Mouse (Mus musculus): Measurements from ENCODE around the gene Gcn1l1. TPM values are rescaled to one million over a fixed set of nuclear protein-coding genes. Genes with fewer than 3 reads are reported as not detected.
A peak's percentile ranks its signal among the peaks of the same experiment; 100 is the strongest.

Gene Gcn1l1
- total RNA-seq, 2 experiments from 2014 or later = 74.5 to 76.7 TPM

DNA sequence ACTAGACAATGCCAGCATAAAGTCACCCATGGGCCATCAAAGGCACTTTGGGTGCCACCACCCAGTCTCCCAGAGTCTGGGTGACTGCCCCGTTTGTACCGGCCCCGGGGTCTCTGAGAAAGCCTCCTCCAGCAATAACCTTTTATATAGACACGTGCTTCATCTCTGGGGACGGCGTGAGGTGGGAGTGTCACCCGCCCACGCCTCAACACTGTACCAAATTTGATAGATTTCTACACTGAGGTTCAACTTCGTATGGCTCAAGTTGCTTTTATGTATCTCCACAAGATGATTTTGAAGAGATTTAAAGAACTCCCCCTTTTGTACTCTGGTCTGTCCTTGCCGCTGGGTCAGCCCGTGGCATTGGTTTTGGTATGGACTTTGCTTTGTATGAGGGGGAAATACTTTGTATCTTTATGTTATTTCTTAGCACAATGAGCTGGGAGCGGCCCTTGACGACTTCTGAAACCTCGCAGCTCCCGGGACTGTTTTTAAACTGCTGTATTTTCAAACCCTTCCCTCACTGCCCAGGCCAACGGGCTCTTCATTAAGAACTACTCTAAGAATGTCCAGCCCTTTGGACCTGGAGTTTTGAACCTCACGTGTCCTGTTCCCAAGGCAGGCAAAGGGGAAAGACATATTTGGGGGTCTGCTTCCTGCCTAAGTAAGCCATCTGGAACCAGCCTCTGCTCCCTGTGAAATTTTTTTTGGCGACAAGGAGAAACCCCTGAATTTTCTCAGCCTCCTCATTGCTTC is 10.3 kb upstream of the Gcn1l1 start:
- Histone ChIP-seq H3K4me3 (no peak overlapping the region), H3K27ac (no peak overlapping the region)
- no peak for TF ChIP-seq CTCF (conservative IDR thresholded peaks at IDR 0.05)
- no peak for DNase-seq (ENCODE audit: low spot score in 2 of 2)

DNA sequence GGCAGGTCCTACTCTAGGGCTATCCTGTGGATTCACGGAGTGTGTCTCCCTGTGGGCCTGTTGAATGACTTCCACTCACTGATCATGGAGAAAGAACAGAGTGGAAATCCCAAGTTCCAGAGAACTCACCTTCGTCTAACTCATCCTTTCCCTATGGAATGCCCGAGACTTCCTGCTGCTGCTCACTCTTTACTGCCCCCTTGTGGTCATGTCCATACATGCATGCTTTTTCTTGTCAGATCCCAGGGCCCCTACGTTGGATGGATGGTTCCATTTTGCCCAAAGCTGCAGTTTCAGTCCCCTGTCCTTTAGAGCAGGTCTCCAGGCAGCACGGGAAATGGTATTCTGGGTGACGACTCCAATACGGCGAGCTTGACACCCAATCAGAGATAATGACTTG is 8.8 kb upstream of the Gcn1l1 start:
- peak; percentile 96 for TF ChIP-seq CTCF (conservative IDR thresholded peaks at IDR 0.05)
- no peak overlapping the region for H3K4me3 ChIP-seq
- peak; percentile 77 to 86 for DNase-seq (ENCODE audit: low spot score in 2 of 2)
- H3K27ac ChIP-seq = no peak overlapping the region

DNA sequence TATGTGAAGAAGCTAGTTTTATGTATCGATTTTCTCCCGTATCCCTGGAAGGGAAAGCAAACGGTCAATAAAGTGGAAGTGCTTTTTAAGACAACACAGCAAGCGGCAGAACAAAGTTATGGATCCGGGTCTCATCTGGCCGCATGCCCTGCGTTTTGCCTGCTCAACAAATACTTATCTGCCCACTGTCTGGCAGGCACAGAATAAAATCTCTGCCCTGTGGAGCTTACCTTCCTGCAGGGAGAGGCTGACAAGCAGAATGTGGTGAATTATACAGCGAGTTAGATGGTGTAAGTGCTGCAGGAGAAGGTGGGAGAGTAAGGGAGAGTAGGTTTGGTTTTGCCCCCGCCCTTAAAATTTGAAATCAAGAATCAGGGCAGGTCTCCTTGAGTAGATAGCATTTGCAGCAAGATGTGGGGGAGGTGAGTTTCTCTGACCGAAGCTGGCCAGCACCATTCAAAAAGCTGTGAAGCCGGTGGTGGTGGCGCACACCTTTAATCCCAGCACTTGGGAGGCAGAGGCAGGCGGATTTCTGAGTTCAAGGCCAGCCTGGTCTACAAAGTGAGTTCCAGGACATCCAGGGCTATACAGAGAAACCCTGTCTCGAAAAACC is 6.8 kb upstream of the Gcn1l1 start:
- Histone ChIP-seq H3K27ac (no peak overlapping the region), H3K4me3 (no peak overlapping the region)
- DNase-seq (ENCODE audit: low spot score in 2 of 2) = no peak
- TF ChIP-seq CTCF (conservative IDR thresholded peaks at IDR 0.05) = no peak

DNA sequence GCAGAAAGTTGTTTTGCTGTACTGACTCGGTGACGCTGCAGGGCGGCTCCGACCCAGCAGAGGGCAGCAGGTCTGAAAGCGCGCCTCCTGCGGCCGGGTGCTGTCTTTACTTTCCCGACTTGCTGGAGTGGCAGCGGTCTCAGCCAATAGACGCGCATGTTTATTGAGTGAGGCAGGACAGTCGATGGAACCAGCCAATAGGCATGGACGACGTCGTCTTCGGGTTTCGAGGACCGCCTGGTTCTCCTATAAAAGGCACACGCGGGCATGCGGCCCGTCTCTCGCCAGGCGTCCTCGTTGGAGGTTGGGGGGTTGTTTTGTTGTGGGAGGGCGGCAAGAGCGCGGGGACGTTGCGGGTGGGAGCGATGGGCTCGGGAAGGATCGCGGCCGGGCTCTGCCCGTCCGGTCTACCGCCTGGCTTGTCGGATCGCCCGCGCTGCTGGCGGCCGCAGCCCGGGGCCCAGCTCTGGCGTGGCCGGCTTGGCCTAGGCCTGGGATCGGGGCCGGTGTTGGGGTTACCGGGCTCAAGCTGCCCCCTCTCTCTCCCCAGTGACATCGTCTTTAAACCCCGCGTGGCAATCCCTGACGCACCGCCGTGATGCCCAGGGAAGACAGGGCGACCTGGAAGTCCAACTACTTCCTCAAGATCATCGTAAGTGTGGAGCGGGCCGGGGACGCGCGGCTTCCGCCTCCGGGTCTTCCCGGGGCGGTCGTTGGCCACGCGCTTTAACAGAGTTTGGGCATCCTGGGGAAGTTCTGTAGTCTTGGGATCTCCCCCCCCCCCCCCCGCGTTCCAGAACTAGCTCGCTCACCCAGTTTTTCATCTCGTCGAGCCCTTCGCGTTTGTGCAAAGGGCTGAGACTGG is 5.6 kb upstream of the Gcn1l1 start, which contains the start of gene Rplp0:
Gene Rplp0, plus strand, starts transcription at position 231 of the 865 bp plus-strand sequence.
- Histone ChIP-seq H3K27ac (peak within 1 kb of the TSS; percentile 96), H3K4me3 (peak within 1 kb of the TSS; percentile 88)
- peak; percentile 95 for TF ChIP-seq CTCF (conservative IDR thresholded peaks at IDR 0.05)
- peak; percentile 100 for DNase-seq (ENCODE audit: low spot score in 2 of 2)

DNA sequence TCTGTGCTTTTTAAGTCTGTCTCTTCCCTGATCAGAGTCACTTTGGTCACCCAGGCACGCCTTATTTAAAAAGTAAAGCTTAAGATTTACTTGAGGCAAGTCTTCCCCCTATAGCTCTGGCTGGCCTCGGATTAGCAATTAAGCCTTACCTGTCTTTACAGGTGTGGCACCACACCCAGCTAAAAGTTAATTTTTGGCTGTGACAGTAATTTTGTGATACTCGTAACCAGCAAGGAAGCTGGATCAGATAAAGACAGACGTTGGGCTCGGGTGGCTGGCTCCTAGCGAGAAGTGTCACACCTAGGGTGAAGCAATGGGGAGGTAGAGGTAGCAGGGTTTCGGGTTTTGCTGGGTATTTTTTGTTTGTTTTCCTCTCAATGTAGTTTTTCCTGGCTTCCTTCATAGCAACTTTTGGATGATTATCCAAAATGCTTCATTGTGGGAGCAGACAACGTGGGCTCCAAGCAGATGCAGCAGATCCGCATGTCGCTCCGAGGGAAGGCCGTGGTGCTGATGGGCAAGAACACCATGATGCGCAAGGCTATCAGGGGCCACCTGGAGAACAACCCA is 4.6 kb upstream of the Gcn1l1 start:
- TF ChIP-seq CTCF (conservative IDR thresholded peaks at IDR 0.05) = no peak
- DNase-seq (ENCODE audit: low spot score in 2 of 2) = no peak
- H3K4me3 ChIP-seq = peak overlapping the region; percentile 88
- H3K27ac ChIP-seq = peak overlapping the region; percentile 96; the same call in 1 of the 2 replicates

DNA sequence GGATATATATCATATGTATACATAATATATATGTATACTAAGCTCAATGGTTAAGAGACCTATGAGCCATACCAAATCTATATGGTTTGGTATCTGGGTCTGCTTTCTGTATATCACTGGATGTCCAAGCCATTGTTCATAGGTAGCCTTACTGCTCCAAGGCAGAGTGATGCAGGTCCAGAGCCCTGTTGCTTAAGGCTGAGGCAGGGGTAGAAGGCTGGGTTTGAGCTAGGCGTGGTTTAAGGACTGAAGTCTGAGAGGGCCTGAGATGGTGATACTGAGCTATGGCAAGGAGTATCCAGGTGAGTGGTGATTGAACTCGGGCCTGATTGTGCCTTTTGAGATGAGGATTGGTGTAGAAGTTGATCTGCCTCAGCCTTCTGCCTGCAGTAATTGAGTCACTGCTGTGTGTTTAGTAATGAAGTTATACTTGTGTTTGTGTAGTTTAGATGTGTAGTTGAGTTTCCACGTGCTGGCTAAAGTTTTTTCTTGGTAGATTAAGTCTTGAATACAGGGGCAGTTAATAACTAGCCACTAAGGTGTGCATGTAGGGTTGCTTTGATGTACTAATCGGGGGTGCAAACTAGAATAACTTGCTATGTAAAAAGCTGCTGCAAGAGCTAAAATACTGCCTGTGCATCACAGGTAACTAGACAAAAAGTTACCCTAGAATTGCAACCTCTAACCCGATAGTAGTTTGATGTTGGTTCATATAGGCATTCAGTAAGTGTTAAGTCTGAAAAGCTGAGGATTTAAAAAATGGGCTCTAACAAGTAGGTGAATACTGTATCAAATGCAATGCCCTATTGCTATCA is 1.1 kb upstream of the Gcn1l1 start:
- DNase-seq (ENCODE audit: low spot score in 2 of 2) = no peak
- TF ChIP-seq CTCF (conservative IDR thresholded peaks at IDR 0.05) = no peak
- Histone ChIP-seq H3K27ac (no peak overlapping the region; the same call in 1 of the 2 replicates), H3K4me3 (no peak overlapping the region; the same call in 1 of the 2 replicates)

DNA sequence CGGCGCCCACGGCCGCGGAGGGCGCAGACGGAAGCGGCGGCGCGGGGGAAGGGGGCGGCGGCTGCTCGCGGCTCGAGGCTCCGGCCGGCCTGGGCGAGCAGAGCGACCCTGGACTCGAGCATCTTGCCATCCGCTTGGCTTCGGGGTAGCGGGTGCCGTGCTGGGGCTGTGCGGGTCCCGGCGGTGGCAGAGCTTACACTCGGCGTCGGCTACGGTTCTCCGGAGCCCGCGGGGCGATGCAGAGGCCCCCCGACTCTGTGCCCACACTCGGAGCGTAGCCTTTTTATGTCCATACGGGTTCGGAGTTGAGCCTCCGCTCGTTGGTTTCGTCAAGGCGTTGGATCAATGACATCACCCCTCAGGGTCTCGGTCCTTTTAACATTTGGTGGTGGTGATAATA is 349 bp downstream of the Gcn1l1 start:
- no peak for DNase-seq (ENCODE audit: low spot score in 2 of 2)
- H3K4me3 ChIP-seq = peak overlapping the region; percentile 89
- TF ChIP-seq CTCF (conservative IDR thresholded peaks at IDR 0.05) = no peak
- peak overlapping the region; percentile 94 for H3K27ac ChIP-seq

DNA sequence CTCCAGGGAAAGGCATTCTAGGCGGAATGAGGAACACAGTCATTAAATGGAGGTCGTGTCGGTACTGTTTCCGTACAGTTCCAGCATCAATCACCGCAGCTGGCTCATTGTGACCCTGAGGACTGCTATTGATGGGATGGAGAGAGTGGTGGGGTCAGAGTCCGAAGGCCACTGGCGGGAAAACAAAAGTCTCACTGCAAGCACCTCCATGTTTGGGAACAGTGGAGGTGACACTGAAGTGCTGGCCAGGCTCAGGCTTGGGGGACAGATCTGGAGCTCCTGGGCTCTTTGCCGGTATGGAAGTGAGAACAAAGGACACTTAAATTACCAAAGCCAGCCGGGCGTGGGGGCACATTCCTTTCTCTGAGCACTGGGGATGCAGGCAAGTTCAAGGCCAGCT is 3.6 kb downstream of the Gcn1l1 start:
- Histone ChIP-seq H3K27ac (no peak overlapping the region; the same call in 1 of the 2 replicates), H3K4me3 (no peak overlapping the region)
- no peak for DNase-seq (ENCODE audit: low spot score in 2 of 2)
- no peak for TF ChIP-seq CTCF (conservative IDR thresholded peaks at IDR 0.05)

DNA sequence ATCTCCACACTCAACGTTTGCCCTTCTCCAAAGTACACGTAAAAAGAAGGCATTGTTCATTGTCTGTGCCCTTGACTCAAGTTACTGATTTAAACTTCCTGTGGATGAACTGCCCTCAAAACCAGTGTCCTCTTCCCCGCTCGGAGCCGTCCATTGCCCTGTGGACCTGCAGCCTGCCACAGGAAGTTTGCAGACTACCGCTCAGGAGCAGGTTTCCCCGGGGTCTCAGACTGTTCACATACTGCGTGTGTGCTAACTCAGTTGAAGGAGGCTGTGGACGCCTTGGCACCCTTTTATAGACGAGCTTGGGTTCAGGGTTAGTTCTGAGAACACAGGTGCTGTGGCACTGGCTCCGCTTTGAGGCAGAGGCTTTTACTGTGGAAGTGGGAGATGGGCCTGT is 4.3 kb downstream of the Gcn1l1 start:
- Histone ChIP-seq H3K27ac (peak overlapping the region; percentile 53; the same call in 1 of the 2 replicates), H3K4me3 (no peak overlapping the region)
- no peak for DNase-seq (ENCODE audit: low spot score in 2 of 2)
- peak; percentile 49 for TF ChIP-seq CTCF (conservative IDR thresholded peaks at IDR 0.05)

DNA sequence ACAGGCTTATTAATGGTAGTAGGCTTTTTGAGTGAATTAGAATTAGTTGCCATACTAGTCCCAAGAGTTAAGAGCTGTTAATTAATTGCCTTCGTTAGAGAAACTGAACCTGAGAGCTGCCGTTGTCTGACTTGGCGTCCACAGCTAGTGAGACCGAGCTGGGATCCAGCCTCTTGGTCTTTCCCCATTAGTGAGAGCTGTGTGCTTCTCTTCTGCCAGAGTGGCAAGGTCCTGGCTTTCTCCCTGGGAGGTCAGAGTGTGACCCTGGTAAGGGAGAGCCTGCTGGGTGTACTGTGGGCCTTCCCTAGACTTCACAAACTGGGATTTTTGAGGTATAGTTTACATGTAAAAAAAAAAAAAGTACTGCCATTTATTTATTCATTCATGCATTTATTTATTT is 4.7 kb downstream of the Gcn1l1 start:
- H3K4me3 ChIP-seq = no peak overlapping the region
- H3K27ac ChIP-seq = peak overlapping the region; percentile 53; the same call in 1 of the 2 replicates
- no peak for TF ChIP-seq CTCF (conservative IDR thresholded peaks at IDR 0.05)
- DNase-seq (ENCODE audit: low spot score in 2 of 2) = no peak

DNA sequence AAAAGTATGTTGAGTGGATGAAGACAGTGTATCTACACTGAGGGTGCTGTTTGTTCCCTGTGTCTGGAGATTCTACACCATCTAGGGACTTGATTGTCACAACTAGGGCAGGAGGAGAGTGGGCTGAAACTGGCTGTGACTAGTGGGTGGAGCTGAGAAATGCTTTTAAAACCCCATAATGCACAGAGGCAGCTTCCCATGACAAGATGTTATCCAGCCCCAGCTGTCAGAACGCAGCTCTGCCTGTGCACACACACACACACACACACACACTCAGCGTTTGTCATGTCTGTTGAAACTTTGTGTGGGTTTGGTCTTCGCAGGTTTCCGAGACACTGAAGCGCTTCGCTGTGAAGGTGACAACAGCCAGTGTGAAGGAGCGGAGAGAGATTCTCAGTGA is 6.0 kb downstream of the Gcn1l1 start:
- H3K4me3 ChIP-seq = no peak overlapping the region
- DNase-seq (ENCODE audit: low spot score in 2 of 2) = peak; percentile 65 to 86
- TF ChIP-seq CTCF (conservative IDR thresholded peaks at IDR 0.05) = no peak

More for the DNA sequence above, 6.0 kb downstream of the Gcn1l1 start:
- peak overlapping the region; percentile 58; the same call in 1 of the 2 replicates for H3K27ac ChIP-seq

Measured in layer of hippocampus, adult 2 months (tissue).